Mouse (Mus musculus) heart, adult 8-10 months (tissue): Measurements from ENCODE around the gene Sec61a1. TPM values are rescaled to one million over a fixed set of nuclear protein-coding genes. Genes with fewer than 3 reads are reported as not detected.

ENCODE experiments used
- DNase-seq: peaks from one replicate; pipeline ENCODE4 v3.0.0; 2022; ENCODE audit warnings: low spot score
- total RNA-seq, 4 experiments: library from RNA; stranded (reverse); gene quantifications; 2 replicates each; pipeline ENCODE4 v1.2.4; 2022

Sec61a1 gene
- total RNA-seq, 4 experiments from 2014 or later: 35.1 to 41.5 (median 39.3) TPM

DNA sequence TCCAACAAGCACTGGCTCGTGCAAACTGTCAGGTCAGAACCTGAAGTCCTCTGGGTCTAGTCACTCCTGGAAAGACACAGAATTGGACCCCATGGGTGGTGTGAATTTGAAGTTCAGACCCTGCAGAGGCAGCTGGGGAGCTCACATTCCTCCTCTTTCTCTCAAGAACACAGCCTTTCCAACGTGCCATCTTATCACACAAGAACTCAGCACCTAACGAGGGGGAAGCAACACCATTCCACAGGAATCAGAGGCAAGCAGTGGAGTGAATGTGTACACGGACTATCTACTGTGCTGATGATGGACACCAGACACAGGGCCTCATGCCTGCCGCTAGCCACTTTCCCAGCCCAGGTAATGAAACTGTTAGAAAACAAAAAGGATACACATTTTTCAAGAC lies 2.0 kb downstream of the Sec61a1 start:
- DNase-seq: no peak

- no peak for DNase-seq
These were observed 2.7 kb downstream of the Sec61a1 start for GRCm38 (mm10) chr6:88515971-88516370.

DNA sequence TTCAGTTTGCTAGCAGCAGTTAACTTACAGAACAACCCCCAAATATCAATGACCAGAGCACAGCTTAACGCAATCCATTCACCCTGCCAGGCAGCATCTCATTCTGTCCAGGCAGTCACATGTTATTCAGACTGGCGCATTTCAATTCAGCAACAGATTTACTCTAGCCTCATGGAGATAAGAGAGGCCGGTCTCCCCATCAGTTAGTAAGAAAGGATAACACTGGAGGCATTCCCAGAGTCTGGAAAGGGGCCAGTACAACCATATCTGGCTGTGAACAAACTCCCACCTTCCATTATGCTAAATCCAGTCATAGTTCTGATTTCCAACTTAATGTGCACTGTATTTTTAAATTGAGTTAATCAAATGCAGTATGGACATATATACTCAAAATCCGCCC lies 4.2 kb downstream of the Sec61a1 start:
- DNase-seq: no peak

GRCm38 (mm10) chr6:88513984-88514383 lies 4.7 kb downstream of the Sec61a1 start:
- DNase-seq: no peak

DNA sequence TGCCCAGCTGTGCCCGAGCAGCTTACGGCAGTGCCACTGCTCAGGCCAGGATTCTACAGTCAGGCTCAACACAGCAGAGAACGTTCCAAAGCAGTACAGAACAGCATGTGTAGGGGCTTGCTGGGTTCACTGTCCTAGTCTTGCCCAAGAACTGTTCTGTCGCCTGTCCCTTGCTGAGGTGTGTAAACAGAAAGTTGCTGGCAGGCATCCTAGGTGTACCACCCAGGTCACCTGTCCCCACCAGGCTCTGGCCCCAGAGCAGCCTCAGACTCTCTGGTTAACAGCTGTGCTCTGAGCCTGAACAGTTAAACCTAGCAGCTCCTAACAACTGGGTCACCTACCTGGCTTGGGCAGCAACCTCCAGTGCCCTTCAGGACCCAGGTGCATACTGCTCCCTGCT lies 15.7 kb downstream of the Sec61a1 start:
- no peak for DNase-seq

- no peak for DNase-seq
These were observed 16.4 kb downstream of the Sec61a1 start for GRCm38 (mm10) chr6:88502030-88502970.

- DNase-seq: no peak
These were observed 18.3 kb downstream of the Sec61a1 start for GRCm38 (mm10) chr6:88500405-88500767.

DNA sequence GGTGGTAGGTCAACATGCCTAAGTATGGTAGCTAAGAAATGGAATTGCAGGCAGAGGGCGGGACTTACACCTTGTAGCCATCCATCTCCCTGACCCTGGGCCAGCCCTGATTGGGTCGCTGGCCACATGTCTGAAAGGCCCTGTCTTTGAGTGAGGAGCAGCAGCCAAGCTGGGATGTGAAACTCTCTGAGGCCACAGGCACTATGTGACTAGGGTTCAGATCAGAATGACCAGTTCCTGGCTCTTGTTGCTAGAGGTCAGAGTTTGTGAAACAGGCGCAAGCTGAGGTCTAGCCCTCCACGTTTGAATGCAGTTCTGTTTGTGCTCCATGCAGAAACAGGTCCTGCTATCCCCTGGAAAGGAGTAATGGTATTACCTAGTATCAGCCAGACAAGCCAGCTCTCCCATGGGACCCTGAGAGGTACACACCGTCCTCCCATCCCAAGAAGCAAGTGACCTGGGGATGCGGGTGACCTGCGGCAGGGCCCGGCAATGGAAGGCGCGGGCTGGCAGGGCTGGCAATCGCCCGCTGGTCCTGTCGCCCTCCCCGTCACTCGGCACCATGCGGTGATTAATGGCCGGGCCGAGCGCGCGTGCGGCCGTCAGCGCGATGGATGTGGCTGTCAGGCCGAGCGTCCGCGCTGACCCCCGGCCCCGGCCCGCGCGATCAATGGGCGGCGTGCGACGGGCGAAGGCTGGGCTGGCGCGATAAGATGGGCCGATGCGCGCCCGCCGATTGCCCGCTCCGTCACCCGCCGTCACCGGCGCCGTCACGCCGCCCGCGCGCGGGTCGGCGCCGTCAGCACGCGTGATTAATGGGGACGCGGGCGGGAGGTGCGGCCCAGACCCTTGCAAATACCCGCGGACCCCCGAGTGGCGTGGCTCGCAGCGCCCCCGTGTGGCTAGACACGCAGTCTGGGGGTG lies 19.0 kb downstream of the Sec61a1 start:
- no peak for DNase-seq

- DNase-seq: no peak
These were observed 25.0 kb downstream of the Sec61a1 start for GRCm38 (mm10) chr6:88493712-88494111.

DNA sequence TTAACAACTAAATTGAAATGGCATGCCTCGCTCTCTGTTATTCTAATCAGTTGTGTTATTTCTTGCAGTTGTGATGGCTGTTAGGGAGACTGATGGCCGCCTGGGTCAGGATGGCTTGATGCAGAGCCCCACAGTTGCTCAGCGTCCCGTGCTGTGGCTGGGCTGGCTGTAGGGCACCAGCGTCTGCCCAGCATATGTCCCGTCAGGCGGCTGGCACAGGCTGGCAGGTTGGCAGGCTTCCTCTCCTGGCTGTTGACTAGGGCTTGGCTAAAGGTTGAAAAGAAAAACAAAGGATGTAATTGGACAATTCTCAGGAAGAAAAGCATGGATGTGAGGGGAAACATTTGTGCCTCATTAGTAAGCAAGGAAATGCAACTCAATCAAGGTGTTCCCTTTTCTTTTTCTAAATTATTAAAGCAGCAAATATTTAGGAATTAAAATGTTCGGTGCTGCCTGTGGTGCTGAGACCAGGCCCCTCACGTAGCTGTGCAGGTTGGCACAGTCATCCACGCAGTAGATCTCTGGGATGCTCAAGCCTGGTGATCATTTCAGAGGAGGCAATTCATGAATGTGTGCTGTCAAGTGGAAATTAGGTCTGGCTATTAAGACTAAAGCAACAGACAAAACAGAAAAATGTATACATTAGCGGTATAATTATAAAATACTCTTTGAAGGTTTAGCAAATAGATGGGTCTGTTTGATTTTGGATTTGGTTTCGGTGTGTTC lies 27.9 kb downstream of the Sec61a1 start:
- DNase-seq: peak; percentile 46

DNA sequence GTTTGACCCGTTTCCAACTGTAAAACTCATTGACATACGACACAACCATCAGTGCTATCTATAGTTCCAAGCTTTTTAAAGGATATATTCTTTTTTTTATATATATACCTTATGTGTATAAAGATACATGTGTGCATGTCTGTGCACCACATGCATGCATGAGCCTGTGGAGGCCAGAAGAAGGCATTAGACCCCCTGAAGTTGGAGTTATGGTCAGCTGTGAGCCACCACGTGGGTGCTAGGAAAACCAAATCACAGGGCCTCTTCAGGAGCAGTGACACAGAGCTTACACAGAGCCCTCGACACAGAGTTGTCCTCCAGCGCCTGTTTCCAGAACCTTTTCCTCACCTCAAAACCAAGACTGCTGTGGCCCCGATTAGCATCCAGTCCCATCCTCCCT lies 28.9 kb downstream of the Sec61a1 start:
- no peak for DNase-seq

DNA sequence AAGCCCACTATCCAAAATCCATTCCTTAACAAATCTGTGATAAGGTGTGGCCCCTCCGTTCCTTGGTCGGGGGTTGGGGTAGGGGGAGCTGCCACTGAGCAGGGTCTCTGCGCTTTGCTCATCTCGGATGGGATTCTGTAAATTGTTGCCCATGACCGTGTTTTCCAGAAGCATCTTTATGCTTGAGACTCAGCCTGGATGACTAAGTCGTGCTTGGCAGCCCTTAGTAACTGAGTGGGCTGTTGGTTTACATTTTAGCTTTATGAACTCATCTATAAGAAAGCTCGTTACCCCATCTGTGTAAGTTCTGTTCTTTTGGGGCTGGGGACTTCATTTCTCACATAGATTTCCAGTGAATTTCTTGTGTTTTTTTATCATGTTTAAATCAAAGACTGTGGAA lies 29.7 kb downstream of the Sec61a1 start:
- no peak for DNase-seq

DNA sequence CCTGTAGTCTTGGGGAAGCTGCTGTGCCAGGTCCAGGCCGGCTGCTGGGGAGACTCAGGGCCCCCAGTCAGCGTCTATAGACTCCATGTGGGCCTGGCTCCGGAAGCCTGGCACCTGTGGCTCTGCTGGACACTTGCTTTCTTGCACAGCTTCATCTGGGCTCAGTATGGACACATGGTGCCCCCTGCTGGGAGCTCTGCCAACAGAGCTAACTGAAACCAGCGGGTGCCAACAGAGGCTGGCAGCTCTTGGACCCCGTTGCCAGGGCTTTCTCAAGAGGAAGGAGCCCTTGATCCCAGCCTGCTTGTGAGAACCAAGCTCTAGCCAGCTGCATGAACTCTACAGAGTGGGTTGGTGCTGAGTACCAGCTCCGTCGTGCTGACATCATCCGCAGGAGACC lies 31.8 kb downstream of the Sec61a1 start:
- no peak for DNase-seq

- DNase-seq: peak; percentile 57
These were observed 33.3 kb downstream of the Sec61a1 start for GRCm38 (mm10) chr6:88485378-88485777.

DNA sequence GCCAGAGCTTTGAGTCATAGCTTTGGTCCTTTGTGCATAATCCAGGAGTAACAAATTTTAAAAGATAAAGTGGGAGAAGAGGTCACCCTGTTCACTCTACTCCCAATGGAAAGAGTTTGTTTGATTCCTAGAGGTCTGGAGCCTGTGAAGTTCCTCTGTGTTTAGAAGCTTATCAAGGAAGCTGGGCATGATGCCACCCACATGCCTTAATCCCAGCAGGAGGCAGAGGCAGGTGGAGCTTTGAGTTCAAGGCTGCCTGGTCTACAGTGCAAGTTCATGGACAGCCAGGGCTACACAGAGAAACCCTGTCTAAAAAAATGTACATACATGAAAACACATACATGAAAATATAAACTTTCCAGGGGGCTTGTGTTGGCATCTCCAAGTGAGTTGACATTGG lies 34.8 kb downstream of the Sec61a1 start:
- DNase-seq: no peak

DNA sequence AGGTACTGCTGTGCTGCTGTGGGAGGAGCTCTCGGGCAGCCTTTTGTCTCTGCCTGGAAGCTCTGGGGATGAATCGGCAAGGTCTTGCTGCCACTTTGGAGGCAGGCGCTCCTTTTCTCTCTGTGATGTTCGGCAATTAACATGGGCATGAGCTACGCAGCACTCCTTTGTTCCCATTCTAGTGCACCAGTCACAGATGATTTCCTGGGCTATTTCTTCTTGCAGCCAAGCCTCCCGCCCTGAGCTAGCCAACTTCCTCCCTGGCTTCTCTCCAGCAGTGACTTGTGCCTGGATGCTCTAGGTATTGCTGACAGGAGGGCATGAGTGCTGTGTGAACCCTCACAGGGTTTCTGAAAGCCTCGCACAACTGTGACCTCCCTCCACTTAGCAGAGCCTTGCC lies 35.6 kb downstream of the Sec61a1 start:
- DNase-seq: peak; percentile 39

DNA sequence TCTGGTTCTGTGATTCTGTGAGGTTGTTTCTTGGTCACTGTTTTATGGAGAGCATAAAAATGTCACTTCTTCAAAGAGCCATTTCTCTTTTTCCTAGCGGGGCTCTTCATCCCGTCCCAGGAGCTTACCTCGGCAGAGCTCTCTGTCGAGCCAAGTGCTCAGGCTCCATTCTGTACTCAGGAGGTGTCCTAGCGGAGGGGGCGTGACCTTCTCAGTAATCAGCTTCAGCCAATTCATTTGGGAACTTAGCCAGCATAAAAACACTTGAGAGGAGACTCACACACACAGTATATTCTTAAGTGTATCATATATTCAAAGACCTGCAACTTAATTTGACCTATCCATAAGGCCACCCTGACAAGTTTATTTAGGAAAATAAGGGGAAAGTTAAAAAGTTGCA lies 38.3 kb downstream of the Sec61a1 start:
- no peak for DNase-seq

- no peak for DNase-seq
These were observed 48.8 kb downstream of the Sec61a1 start for GRCm38 (mm10) chr6:88469878-88470277.

- DNase-seq: peak; percentile 94
These were observed 53.4 kb downstream of the Sec61a1 start, which contains the start of gene Ruvbl1 for GRCm38 (mm10) chr6:88465181-88465920. TSS of gene Ruvbl1 (plus strand) at chr6:88465409.

- no peak for DNase-seq
These were observed 64.2 kb downstream of the Sec61a1 start for GRCm38 (mm10) chr6:88454545-88454944.
